Mouse (Mus musculus): ENCODE data around the gene Kprp. TPM values are rescaled to one million over a fixed set of nuclear protein-coding genes. Genes with fewer than 3 reads are reported as not detected.

The Kprp gene
- polyA plus RNA-seq (2021; fragmentation: Nextera tagmentation), result not detected in 2 replicates
- long read RNA-seq, experiment 1, result 0 reads
- long read RNA-seq, experiment 2, result 0 reads

DNA sequence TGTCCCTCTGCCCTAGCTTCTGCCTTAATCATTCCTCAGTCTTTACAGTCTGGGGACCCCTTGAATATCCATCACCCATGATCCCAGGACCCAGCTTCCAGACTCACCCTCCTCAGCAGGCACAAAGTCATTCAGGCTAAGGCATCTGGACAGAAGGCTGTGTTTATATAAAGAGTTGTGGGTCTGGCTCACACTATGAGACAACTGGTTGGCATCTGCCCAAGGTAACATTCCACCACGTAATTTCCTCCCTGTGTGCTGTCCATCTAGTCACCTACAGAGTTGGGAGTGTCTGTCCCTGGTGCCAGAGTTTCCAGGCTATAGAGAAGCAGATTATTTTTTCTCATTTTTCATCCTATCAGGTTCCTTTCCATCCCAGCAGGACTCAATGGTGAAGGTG, at the start of gene Kprp:
TSS of gene Kprp (minus strand) at position 140 of the 400 bp plus-strand sequence.

DNA sequence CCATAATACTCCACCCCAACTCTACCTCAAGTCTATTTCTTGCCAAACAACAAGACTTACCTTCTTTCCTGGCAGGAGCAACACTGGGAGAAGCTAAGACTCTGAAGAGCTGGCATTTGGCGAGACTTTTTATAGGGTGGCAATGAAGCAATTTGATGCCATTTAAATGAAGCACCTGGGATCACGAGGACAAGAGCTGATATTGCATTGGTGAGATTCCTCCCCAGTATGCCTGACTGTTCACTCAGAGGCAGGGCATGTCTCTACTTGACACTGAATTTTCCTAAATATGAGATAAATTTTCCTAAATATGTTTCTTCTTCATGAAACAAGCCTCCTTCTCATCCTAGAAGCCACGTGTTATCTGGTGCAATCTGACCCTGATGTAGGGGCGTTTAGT, 43.1 kb upstream of the Kprp start, which contains the start of gene 2310050C09Rik:
TSS of gene 2310050C09Rik (minus strand) at position 101 of the 400 bp plus-strand sequence.

DNA sequence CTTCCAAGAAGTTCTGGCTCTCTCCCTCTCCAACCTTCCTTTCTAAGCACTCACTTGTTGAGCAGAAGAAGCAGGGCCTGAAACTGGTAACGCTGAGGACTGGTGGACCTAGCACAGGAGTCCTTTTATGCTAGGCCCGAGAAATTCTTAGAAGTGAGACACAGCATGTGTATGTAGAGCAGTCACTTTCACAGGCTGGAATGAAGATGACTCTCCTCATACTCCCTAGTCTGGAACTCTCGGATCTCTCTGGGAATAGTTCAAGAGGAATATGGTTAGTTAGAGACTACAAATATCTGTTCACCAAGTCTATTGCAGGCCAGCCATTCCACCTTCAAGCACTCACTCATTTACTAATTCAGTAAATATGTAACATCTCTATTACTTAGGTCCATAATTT, 24.1 kb upstream of the Kprp start, which contains the start of gene Lce1l:
TSS of gene Lce1l (minus strand) at position 101 of the 400 bp plus-strand sequence.

GRCm38 (mm10) chr3:92807791-92808190, 19.3 kb downstream of the Kprp start, which contains the start of gene Lce1k:
TSS of gene Lce1k (minus strand) at chr3:92807891.

DNA sequence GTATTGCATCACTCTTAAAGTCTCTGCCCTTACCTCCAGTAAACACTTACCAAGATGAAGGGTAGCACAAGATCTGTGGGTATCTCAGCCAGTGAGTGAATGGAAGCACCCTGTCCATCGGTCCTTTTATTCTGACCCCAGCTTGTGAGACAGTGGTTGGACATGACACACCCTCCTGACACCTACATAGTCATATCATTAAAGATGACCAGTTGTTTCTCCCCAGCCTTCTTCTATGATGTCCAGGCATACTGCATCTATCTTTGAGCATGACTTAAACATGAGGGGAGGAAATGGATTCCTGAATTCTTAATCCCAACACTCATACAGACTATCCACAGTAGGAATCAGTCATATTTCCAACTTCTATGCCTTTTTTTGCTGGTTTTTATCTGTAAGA, 36.6 kb downstream of the Kprp start, which contains the start of gene Lce1j:
TSS of gene Lce1j (minus strand) at position 101 of the 400 bp plus-strand sequence.

GRCm38 (mm10) chr3:92778799-92779198, 48.2 kb downstream of the Kprp start, which contains the start of gene Lce1i:
TSS of gene Lce1i (minus strand) at chr3:92778899.

Other genes with a start within 250 kb of the Kprp start
- not detected in 2 replicates for gene Smcp, start 238.2 kb downstream of the Kprp start, polyA plus RNA-seq (2021; fragmentation: Nextera tagmentation)
- gene 2210017I01Rik, start 219.8 kb downstream of the Kprp start, polyA plus RNA-seq (2021; fragmentation: Nextera tagmentation), result not detected in 2 replicates
- not detected in 2 replicates for gene Lce6a, start 205.6 kb downstream of the Kprp start, polyA plus RNA-seq (2021; fragmentation: Nextera tagmentation)
- not detected in 2 replicates for gene Lce1a1, start 178.9 kb downstream of the Kprp start, polyA plus RNA-seq (2021; fragmentation: Nextera tagmentation)
- gene Lce1b, start 170.3 kb downstream of the Kprp start, polyA plus RNA-seq (2021; fragmentation: Nextera tagmentation), result not detected in 2 replicates
- not detected in 2 replicates for gene Lce1a2, start 156.9 kb downstream of the Kprp start, polyA plus RNA-seq (2021; fragmentation: Nextera tagmentation)
- gene Lce1c, start 148.0 kb downstream of the Kprp start, polyA plus RNA-seq (2021; fragmentation: Nextera tagmentation), result not detected in 2 replicates
- not detected in 2 replicates for gene Lce1d, start 140.0 kb downstream of the Kprp start, polyA plus RNA-seq (2021; fragmentation: Nextera tagmentation)
- gene Lce1e, start 118.2 kb downstream of the Kprp start, polyA plus RNA-seq (2021; fragmentation: Nextera tagmentation), result not detected in 2 replicates
- gene Lce1f, start 106.9 kb downstream of the Kprp start, polyA plus RNA-seq (2021; fragmentation: Nextera tagmentation), result not detected in 2 replicates
- not detected in 2 replicates for gene Gm38119, start 88.2 kb downstream of the Kprp start, polyA plus RNA-seq (2021; fragmentation: Nextera tagmentation)
- not detected in 2 replicates for gene Lce1g, start 74.9 kb downstream of the Kprp start, polyA plus RNA-seq (2021; fragmentation: Nextera tagmentation)
- gene Lce1h, start 62.2 kb downstream of the Kprp start, polyA plus RNA-seq (2021; fragmentation: Nextera tagmentation), result not detected in 2 replicates
- gene Lce1i, start 48.3 kb downstream of the Kprp start, polyA plus RNA-seq (2021; fragmentation: Nextera tagmentation), result not detected in 2 replicates
- gene Lce1j, start 36.7 kb downstream of the Kprp start, polyA plus RNA-seq (2021; fragmentation: Nextera tagmentation), result not detected in 2 replicates
- not detected in 2 replicates for gene Lce1k, start 19.4 kb downstream of the Kprp start, polyA plus RNA-seq (2021; fragmentation: Nextera tagmentation)
- gene Lce1l, start 24.0 kb upstream of the Kprp start, polyA plus RNA-seq (2021; fragmentation: Nextera tagmentation), result not detected in 2 replicates
- not detected in 2 replicates for gene 2310050C09Rik, start 43.0 kb upstream of the Kprp start, polyA plus RNA-seq (2021; fragmentation: Nextera tagmentation)
- not detected in 2 replicates for gene Lce3a, start 99.0 kb upstream of the Kprp start, polyA plus RNA-seq (2021; fragmentation: Nextera tagmentation)
- not detected in 2 replicates for gene Lce3b, start 105.7 kb upstream of the Kprp start, polyA plus RNA-seq (2021; fragmentation: Nextera tagmentation)
- gene Lce3c, start 117.2 kb upstream of the Kprp start, polyA plus RNA-seq (2021; fragmentation: Nextera tagmentation), result not detected in 2 replicates
- gene Lce3d, start 130.1 kb upstream of the Kprp start, polyA plus RNA-seq (2021; fragmentation: Nextera tagmentation), result not detected in 2 replicates
- not detected in 2 replicates for gene Lce3e, start 139.8 kb upstream of the Kprp start, polyA plus RNA-seq (2021; fragmentation: Nextera tagmentation)
- gene Lce3f, start 165.0 kb upstream of the Kprp start, polyA plus RNA-seq (2021; fragmentation: Nextera tagmentation), result not detected in 2 replicates
- gene Crct1, start 188.4 kb upstream of the Kprp start, polyA plus RNA-seq (2021; fragmentation: Nextera tagmentation), result not detected in 2 replicates
- not detected in 2 replicates for gene Lce1m, start 191.8 kb upstream of the Kprp start, polyA plus RNA-seq (2021; fragmentation: Nextera tagmentation)
- gene Gm4858, start 241.6 kb upstream of the Kprp start, polyA plus RNA-seq (2021; fragmentation: Nextera tagmentation), result not detected in 2 replicates